Mouse (Mus musculus) hindbrain, embryonic 10.5 days (tissue): ENCODE data around the gene Cab39l. TPM values are rescaled to one million over a fixed set of nuclear protein-coding genes. Genes with fewer than 3 reads are reported as not detected.

Experiments
- DNase-seq: peaks from one replicate; pipeline ENCODE4 v3.0.0-alpha.2; 2017; ENCODE audit warnings: low spot score
- H3K27ac ChIP-seq: fragments of 300-500 bp; sonication (generic); 2 replicates; pipeline ENCODE4 v1.5.1; 2016; ENCODE audit warnings: mild to moderate bottlenecking, moderate library complexity
- H3K27me3 ChIP-seq: fragments of 300-500 bp; sonication (generic); 2 replicates; pipeline ENCODE4 v1.6.1; 2016; ENCODE audit warnings: mild to moderate bottlenecking; ENCODE audit not compliant: poor library complexity, insufficient read depth, severe bottlenecking
- H3K36me3 ChIP-seq: fragments of 300-500 bp; sonication (generic); 2 replicates; pipeline ENCODE4 v1.6.1; 2016; ENCODE audit warnings: mild to moderate bottlenecking, moderate library complexity
- H3K4me1 ChIP-seq: fragments of 300-500 bp; sonication (generic); replicated peaks from 2 replicates; pipeline ENCODE4 v1.6.1; 2016; ENCODE audit warnings: mild to moderate bottlenecking
- H3K4me3 ChIP-seq: fragments of 300-500 bp; sonication (generic); 2 replicates; pipeline ENCODE4 v1.5.1; 2016; ENCODE audit warnings: mild to moderate bottlenecking, moderate library complexity
- H3K9me3 ChIP-seq: fragments of 300-500 bp; sonication (generic); 2 replicates; pipeline ENCODE4 v1.6.1; 2016; ENCODE audit warnings: mild to moderate bottlenecking, moderate library complexity
- WGBS: fragments of 180-500 bp; shearing (Covaris S2); methylation state at CpG from one replicate; pipeline ENCODE4 v1.1.7; 2016; 5-methylcytosine and 5-hydroxymethylcytosine counted together
- polyA plus RNA-seq: library from polyadenylated mRNA; unstranded; fragments of >200 nt; fragmentation: Nextera tagmentation; extraction: Ambion mirVana; gene quantifications from 2 replicates; pipeline ENCODE4 v1.2.1, GENCODE M21; 2016

Cab39l gene
- polyA plus RNA-seq, 1 experiment from 2014 or later = 38.3 TPM

- 94% methylated on average over 1 of the region's 1 CpGs for WGBS
- Histone ChIP-seq H3K36me3 (peaks cover 3% of the 10 kb centered on the region; the same call in 1 of the 2 replicates), H3K27ac (no peak overlapping the region), H3K9me3 (no peaks in the 10 kb centered on the region), H3K27me3 (no peaks in the 10 kb centered on the region), H3K4me1 (0 out of 2 replicates have a peak, but pooled peaks cover 7% of the 10 kb centered on the region), H3K4me3 (no peak overlapping the region)
- no peak for DNase-seq
These were observed 90.0 kb downstream of the Cab39l start for GRCm38 (mm10) chr14:59530801-59531200.

GRCm38 (mm10) chr14:59532986-59533385 is 92.2 kb downstream of the Cab39l start:
- Histone ChIP-seq H3K27me3 (no peaks in the 10 kb centered on the region), H3K36me3 (no peaks in the 10 kb centered on the region), H3K9me3 (no peaks in the 10 kb centered on the region), H3K27ac (no peak overlapping the region), H3K4me1 (0 out of 2 replicates have a peak, but pooled peaks cover 7% of the 10 kb centered on the region), H3K4me3 (no peak overlapping the region)
- no peak for DNase-seq
- 83% methylated on average over 1 of the region's 1 CpGs for WGBS

- Histone ChIP-seq H3K9me3 (no peaks in the 10 kb centered on the region), H3K27ac (no peak overlapping the region), H3K27me3 (no peaks in the 10 kb centered on the region), H3K36me3 (no peaks in the 10 kb centered on the region), H3K4me1 (0 out of 2 replicates have a peak, but pooled peaks cover 7% of the 10 kb centered on the region), H3K4me3 (no peak overlapping the region)
- no peak for DNase-seq
These were observed 93.1 kb downstream of the Cab39l start for GRCm38 (mm10) chr14:59533908-59534307.

- no peak for DNase-seq
- H3K36me3 ChIP-seq = no peaks in the 10 kb centered on the region
- H3K4me3 ChIP-seq = no peak overlapping the region
- no peak overlapping the region for H3K27ac ChIP-seq
- WGBS = 92% methylated on average over 4 of the region's 4 CpGs
- no peaks in the 10 kb centered on the region for H3K9me3 ChIP-seq
- no peaks in the 10 kb centered on the region for H3K27me3 ChIP-seq
- 0 out of 2 replicates have a peak, but pooled peaks cover 5% of the 10 kb centered on the region for H3K4me1 ChIP-seq
These were observed 97.2 kb downstream of the Cab39l start for GRCm38 (mm10) chr14:59537829-59538432.

- DNase-seq = no peak
- Histone ChIP-seq H3K9me3 (no peaks in the 10 kb centered on the region), H3K4me3 (no peak overlapping the region), H3K4me1 (no peaks in the 10 kb centered on the region), H3K27me3 (no peaks in the 10 kb centered on the region), H3K36me3 (no peaks in the 10 kb centered on the region), H3K27ac (no peak overlapping the region)
- WGBS = 89% methylated on average over 2 of the region's 2 CpGs
These were observed 99.5 kb downstream of the Cab39l start for GRCm38 (mm10) chr14:59540230-59540629.

GRCm38 (mm10) chr14:59540761-59541160 is 100.0 kb downstream of the Cab39l start:
- Histone ChIP-seq H3K9me3 (no peaks in the 10 kb centered on the region), H3K27ac (no peak overlapping the region), H3K27me3 (no peaks in the 10 kb centered on the region), H3K4me1 (no peaks in the 10 kb centered on the region), H3K36me3 (no peaks in the 10 kb centered on the region), H3K4me3 (no peak overlapping the region)
- WGBS = 85% methylated on average over 6 of the region's 6 CpGs
- no peak for DNase-seq

- Histone ChIP-seq H3K36me3 (no peaks in the 10 kb centered on the region), H3K27me3 (no peaks in the 10 kb centered on the region), H3K27ac (no peak overlapping the region), H3K4me3 (no peak overlapping the region), H3K9me3 (no peaks in the 10 kb centered on the region), H3K4me1 (peaks cover 21% of the 10 kb centered on the region)
- 88% methylated on average over 3 of the region's 3 CpGs for WGBS
- no peak for DNase-seq
These were observed 102.5 kb downstream of the Cab39l start for GRCm38 (mm10) chr14:59543158-59543826.

GRCm38 (mm10) chr14:59543956-59544355 is 103.2 kb downstream of the Cab39l start:
- WGBS = 76% methylated on average over 5 of the region's 5 CpGs
- no peak for DNase-seq

GRCm38 (mm10) chr14:59546162-59546880 is 105.5 kb downstream of the Cab39l start:
- Histone ChIP-seq H3K9me3 (no peaks in the 10 kb centered on the region), H3K27me3 (no peaks in the 10 kb centered on the region), H3K36me3 (no peaks in the 10 kb centered on the region), H3K4me1 (peaks cover 29% of the 10 kb centered on the region), H3K27ac (peak overlapping the region; percentile 3; the same call in 1 of the 2 replicates), H3K4me3 (no peak overlapping the region)
- DNase-seq = no peak
- WGBS = 89% methylated on average over 7 of the region's 7 CpGs

More at GRCm38 (mm10) chr14:59543956-59544355, 103.2 kb downstream of the Cab39l start:
- H3K4me3 ChIP-seq = no peak overlapping the region
- H3K27me3 ChIP-seq = no peaks in the 10 kb centered on the region
- H3K27ac ChIP-seq = no peak overlapping the region
- H3K9me3 ChIP-seq = no peaks in the 10 kb centered on the region
- H3K36me3 ChIP-seq = no peaks in the 10 kb centered on the region
- H3K4me1 ChIP-seq = peaks cover 21% of the 10 kb centered on the region

GRCm38 (mm10) chr14:59547530-59547929 is 106.8 kb downstream of the Cab39l start:
- H3K27me3 ChIP-seq = no peaks in the 10 kb centered on the region
- H3K9me3 ChIP-seq = no peaks in the 10 kb centered on the region
- WGBS = 39% methylated on average over 5 of the region's 5 CpGs
- no peaks in the 10 kb centered on the region for H3K36me3 ChIP-seq
- no peak overlapping the region for H3K4me3 ChIP-seq
- peaks cover 38% of the 10 kb centered on the region for H3K4me1 ChIP-seq
- no peak overlapping the region for H3K27ac ChIP-seq
- peak; percentile 38 for DNase-seq

GRCm38 (mm10) chr14:59548532-59548931 is 107.8 kb downstream of the Cab39l start:
- WGBS = 86% methylated on average over 2 of the region's 2 CpGs
- Histone ChIP-seq H3K4me1 (peaks cover 38% of the 10 kb centered on the region), H3K9me3 (no peaks in the 10 kb centered on the region), H3K36me3 (no peaks in the 10 kb centered on the region), H3K27me3 (no peaks in the 10 kb centered on the region), H3K27ac (no peak overlapping the region), H3K4me3 (no peak overlapping the region)
- DNase-seq = no peak

GRCm38 (mm10) chr14:59549106-59549505 is 108.3 kb downstream of the Cab39l start:
- no peaks in the 10 kb centered on the region for H3K27me3 ChIP-seq
- H3K9me3 ChIP-seq = no peaks in the 10 kb centered on the region
- no peak overlapping the region for H3K4me3 ChIP-seq
- H3K4me1 ChIP-seq = peaks cover 38% of the 10 kb centered on the region
- H3K27ac ChIP-seq = no peak overlapping the region
- H3K36me3 ChIP-seq = no peaks in the 10 kb centered on the region
- WGBS = 80% methylated on average over 6 of the region's 6 CpGs
- DNase-seq = no peak

- no peak for DNase-seq
- Histone ChIP-seq H3K27me3 (no peaks in the 10 kb centered on the region), H3K4me1 (peaks cover 38% of the 10 kb centered on the region), H3K4me3 (no peak overlapping the region), H3K27ac (0 out of 2 replicates have a peak overlapping the region, but pooled peaks have one; percentile 45), H3K36me3 (no peaks in the 10 kb centered on the region), H3K9me3 (no peaks in the 10 kb centered on the region)
- 92% methylated on average over 2 of the region's 2 CpGs for WGBS
These were observed 110.1 kb downstream of the Cab39l start for GRCm38 (mm10) chr14:59550841-59551240.
